Mouse (Mus musculus) heart, embryonic 15.5 days (tissue): ENCODE measurements at regions not wholly inside any gene's neighbourhood (a gene's known extent, or its start where the extent isn't known, plus 50 kb on each side); places are given as distances from the start of the nearest gene placed in this dataset.

Source experiments
- ATAC-seq: fragments of 200-750 bp; cut with Nextera tagmentation; replicated peaks from 2 replicates; pipeline ENCODE4 v1.8.0; 2017; ENCODE audit warnings: low read depth, moderate TSS enrichment; ENCODE audit not compliant: insufficient number of reproducible peaks, insufficient read depth, low FRiP score
- H3K27ac ChIP-seq: fragments of 300-500 bp; sonication (generic); 2 replicates; pipeline ENCODE4 v1.5.1; 2015; ENCODE audit warnings: mild to moderate bottlenecking, inconsistent platforms
- H3K27me3 ChIP-seq: fragments of 300-500 bp; sonication (generic); 2 replicates; pipeline ENCODE4 v1.6.1; 2015; ENCODE audit warnings: inconsistent platforms
- H3K36me3 ChIP-seq: fragments of 300-500 bp; sonication (generic); 2 replicates; pipeline ENCODE4 v1.6.1; 2015; ENCODE audit warnings: mild to moderate bottlenecking, inconsistent platforms
- H3K4me1 ChIP-seq: fragments of 300-500 bp; sonication (generic); replicated peaks from 2 replicates; pipeline ENCODE4 v1.6.1; 2015; ENCODE audit warnings: inconsistent platforms
- H3K4me2 ChIP-seq: fragments of 300-500 bp; sonication (generic); 2 replicates; pipeline ENCODE4 v1.6.1; 2015; ENCODE audit warnings: inconsistent platforms, mild to moderate bottlenecking, moderate library complexity
- H3K4me3 ChIP-seq: fragments of 300-500 bp; sonication (generic); 2 replicates; pipeline ENCODE4 v1.5.1; 2015; ENCODE audit warnings: mild to moderate bottlenecking, inconsistent platforms
- H3K9ac ChIP-seq: fragments of 300-500 bp; sonication (generic); 2 replicates; pipeline ENCODE4 v1.6.1; 2015; ENCODE audit warnings: mild to moderate bottlenecking, inconsistent platforms
- H3K9me3 ChIP-seq: fragments of 300-500 bp; sonication (generic); replicated peaks from 2 replicates; pipeline ENCODE4 v1.6.1; 2016; ENCODE audit warnings: inconsistent platforms
- WGBS: fragments of 180-500 bp; shearing (Covaris S2); methylation state at CpG from one replicate; pipeline ENCODE4 v1.1.7; 2015; ENCODE audit warnings: mixed read lengths; 5-methylcytosine and 5-hydroxymethylcytosine counted together

- H3K9ac ChIP-seq, result no peak overlapping the region
- no peak overlapping the region for H3K4me3 ChIP-seq
- 38% methylated on average over 2 of the region's 2 CpGs for WGBS
- ATAC-seq, result no peak
- no peaks in the 10 kb centered on the region for H3K4me1 ChIP-seq
- no peaks in the 10 kb centered on the region for H3K36me3 ChIP-seq
- H3K27ac ChIP-seq, result no peak overlapping the region
- H3K4me2 ChIP-seq, result no peak overlapping the region
- H3K9me3 ChIP-seq, result no peaks in the 10 kb centered on the region
- H3K27me3 ChIP-seq, result no peaks in the 10 kb centered on the region
Observed at GRCm38 (mm10) chrX:97434327-97434726, 57.3 kb upstream of the Eda2r start.

GRCm38 (mm10) chrX:97431391-97431803 is 54.4 kb upstream of the Eda2r start:
- peak overlapping the region; percentile 53 for H3K4me3 ChIP-seq

More at GRCm38 (mm10) chrX:97431391-97431803, 54.4 kb upstream of the Eda2r start:
- no peak for ATAC-seq
- H3K9ac ChIP-seq, result no peak overlapping the region
- H3K4me2 ChIP-seq, result peak overlapping the region; percentile 45
- no peak overlapping the region for H3K27ac ChIP-seq
- no peaks in the 10 kb centered on the region for H3K27me3 ChIP-seq
- no peaks in the 10 kb centered on the region for H3K9me3 ChIP-seq
- H3K36me3 ChIP-seq, result no peaks in the 10 kb centered on the region
- WGBS, result 10% methylated on average over 6 of the region's 6 CpGs
- H3K4me1 ChIP-seq, result no peaks in the 10 kb centered on the region
